Mouse (Mus musculus): Measurements from ENCODE around the gene Znhit1. TPM values are rescaled to one million over a fixed set of nuclear protein-coding genes. Genes with fewer than 3 reads are reported as not detected.

Gene Znhit1
- 10 to 100 TPM; 65.8 to 76.4 (median 71.6) TPM for total RNA-seq (2022)

- DNase-seq (ENCODE audit: low spot score): no peak
Observed at GRCm38 (mm10) chr5:136987934-136988271, at the start of gene Znhit1. TSS of gene Znhit1 (minus strand) at chr5:136988021.

GRCm38 (mm10) chr5:137036211-137036610, 48.4 kb upstream of the Znhit1 start:
- no peak for DNase-seq (ENCODE audit: low spot score)

- DNase-seq (ENCODE audit: low spot score): peak; percentile 80
Observed at GRCm38 (mm10) chr5:137032641-137033074, 44.8 kb upstream of the Znhit1 start.

- DNase-seq (ENCODE audit: low spot score): no peak
Observed at GRCm38 (mm10) chr5:137032033-137032421, 44.2 kb upstream of the Znhit1 start.

GRCm38 (mm10) chr5:137031076-137032032, 43.5 kb upstream of the Znhit1 start:
- DNase-seq (ENCODE audit: low spot score): no peak

- no peak for DNase-seq (ENCODE audit: low spot score)
Observed at GRCm38 (mm10) chr5:137030416-137030810, 42.6 kb upstream of the Znhit1 start.

GRCm38 (mm10) chr5:137029643-137030415, 42.0 kb upstream of the Znhit1 start:
- peak; percentile 91 for DNase-seq (ENCODE audit: low spot score)

GRCm38 (mm10) chr5:137029273-137029585, 41.4 kb upstream of the Znhit1 start:
- no peak for DNase-seq (ENCODE audit: low spot score)

GRCm38 (mm10) chr5:137028561-137029272, 40.9 kb upstream of the Znhit1 start:
- DNase-seq (ENCODE audit: low spot score): no peak

- no peak for DNase-seq (ENCODE audit: low spot score)
Observed at GRCm38 (mm10) chr5:137026092-137026491, 38.3 kb upstream of the Znhit1 start, which contains the start of gene Vgf. TSS of gene Vgf (plus strand) at chr5:137026392.

- DNase-seq (ENCODE audit: low spot score): peak; percentile 63
Observed at GRCm38 (mm10) chr5:137025132-137025531, 37.3 kb upstream of the Znhit1 start.

GRCm38 (mm10) chr5:137024318-137024717, 36.5 kb upstream of the Znhit1 start:
- no peak for DNase-seq (ENCODE audit: low spot score)

GRCm38 (mm10) chr5:137015913-137016312, 28.1 kb upstream of the Znhit1 start:
- DNase-seq (ENCODE audit: low spot score): no peak

GRCm38 (mm10) chr5:137012401-137012950, 24.7 kb upstream of the Znhit1 start:
- DNase-seq (ENCODE audit: low spot score): no peak

- DNase-seq (ENCODE audit: low spot score): no peak
Observed at GRCm38 (mm10) chr5:137009988-137010387, 22.2 kb upstream of the Znhit1 start.

GRCm38 (mm10) chr5:137007276-137007675, 19.5 kb upstream of the Znhit1 start:
- no peak for DNase-seq (ENCODE audit: low spot score)

- DNase-seq (ENCODE audit: low spot score): no peak
Observed at GRCm38 (mm10) chr5:137000612-137001011, 12.8 kb upstream of the Znhit1 start.

GRCm38 (mm10) chr5:136999449-136999848, 11.6 kb upstream of the Znhit1 start:
- no peak for DNase-seq (ENCODE audit: low spot score)

- DNase-seq (ENCODE audit: low spot score): no peak
Observed at GRCm38 (mm10) chr5:136989801-136990200, 2.0 kb upstream of the Znhit1 start.

GRCm38 (mm10) chr5:136988420-136988819, 599 bp upstream of the Znhit1 start:
- DNase-seq (ENCODE audit: low spot score): no peak

- DNase-seq (ENCODE audit: low spot score): peak; percentile 86
Observed at GRCm38 (mm10) chr5:136987138-136987933, 485 bp downstream of the Znhit1 start.
